Mouse (Mus musculus) MEL (cell line): ENCODE data around the gene Phf3.

Source experiments
- CTCF ChIP-seq, 3 experiments: IDR thresholded peaks in 2 of 3; conservative IDR thresholded peaks in 1 of 3; 2 replicates each; pipeline ENCODE4 v1.5.1; 2011 to 2012; ENCODE audit warnings: low read length in 3 of 3, low read depth in 2 of 3, mild to moderate bottlenecking in 2 of 3, improper control_type of control experiment in 1 of 3, inconsistent platforms in 1 of 3, mixed read lengths in 1 of 3, moderate library complexity in 1 of 3; ENCODE audit not compliant: control insufficient read depth in 1 of 3, insufficient read depth in 1 of 3, poor library complexity in 1 of 3, severe bottlenecking in 1 of 3
- E2F4 ChIP-seq: IDR thresholded peaks from 2 replicates; pipeline ENCODE4 v1.6.1; 2011; ENCODE audit warnings: low read depth, low read length, improper control_type of control experiment, borderline replicate concordance
- KAT2A ChIP-seq: conservative IDR thresholded peaks from 2 replicates; pipeline ENCODE4 v1.6.1; 2012; ENCODE audit warnings: low read depth, low read length, improper control_type of control experiment, inconsistent platforms
- MAX ChIP-seq: IDR thresholded peaks from 2 replicates; pipeline ENCODE4 v1.6.1; 2011; ENCODE audit warnings: low read length, improper control_type of control experiment
- MAZ ChIP-seq: IDR thresholded peaks from 2 replicates; pipeline ENCODE4 v1.6.1; 2012; ENCODE audit warnings: low read depth, mild to moderate bottlenecking, inconsistent platforms, low read length, improper control_type of control experiment
- MXI1 ChIP-seq: IDR thresholded peaks from 2 replicates; pipeline ENCODE4 v1.6.1; 2011; ENCODE audit warnings: mild to moderate bottlenecking, low read depth, low read length, improper control_type of control experiment
- MYC ChIP-seq: IDR thresholded peaks from 2 replicates; pipeline ENCODE4 v1.6.1; 2011; ENCODE audit warnings: low read depth, mild to moderate bottlenecking, low read length, improper control_type of control experiment, moderate library complexity
- NELFE ChIP-seq: IDR thresholded peaks from 2 replicates; pipeline ENCODE4 v1.6.1; 2011; ENCODE audit warnings: low read depth, low read length, improper control_type of control experiment
- NRF1 ChIP-seq: IDR thresholded peaks from 2 replicates; pipeline ENCODE4 v1.6.1; 2014; ENCODE audit warnings: low read depth, mild to moderate bottlenecking, inconsistent platforms, low read length, improper control_type of control experiment, moderate library complexity; ENCODE audit not compliant: poor library complexity, insufficient read depth, severe bottlenecking
- POLR2A ChIP-seq, 2 experiments: IDR thresholded peaks; 2 replicates each; pipeline ENCODE4 v1.6.1; 2011 to 2012; ENCODE audit warnings: low read length in 2 of 2, mild to moderate bottlenecking in 2 of 2, control low read depth in 1 of 2, improper control_type of control experiment in 1 of 2, low read depth in 1 of 2, moderate library complexity in 1 of 2; ENCODE audit not compliant: control insufficient read depth in 1 of 2, insufficient read depth in 1 of 2, poor library complexity in 1 of 2
- TBP ChIP-seq: IDR thresholded peaks from 2 replicates; pipeline ENCODE4 v1.8.0; 2011; ENCODE audit warnings: low read depth, low read length, improper control_type of control experiment
- ZMIZ1 ChIP-seq: IDR thresholded peaks from 2 replicates; pipeline ENCODE4 v1.6.1; 2012; ENCODE audit warnings: low read depth, mild to moderate bottlenecking, inconsistent platforms, low read length, improper control_type of control experiment, moderate library complexity

- TF ChIP-seq E2F4 = no peak
- TF ChIP-seq TBP = no peak
- no peak for TF ChIP-seq MAX
- no peak for TF ChIP-seq MAZ
- no peak for TF ChIP-seq CTCF (IDR thresholded peaks at IDR 0.05 in 2 of 3, conservative IDR thresholded peaks at IDR 0.05 in 1 of 3; ENCODE audit: control insufficient read depth in 1 of 3, insufficient read depth in 1 of 3, low read depth in 2 of 3, low read length in 3 of 3, poor library complexity in 1 of 3, severe bottlenecking in 1 of 3)
- TF ChIP-seq POLR2A (IDR thresholded peaks at IDR 0.05; ENCODE audit: control insufficient read depth in 1 of 2, insufficient read depth in 1 of 2, low read depth in 1 of 2, low read length in 2 of 2, poor library complexity in 1 of 2) = no peak
- no peak for TF ChIP-seq NRF1
- TF ChIP-seq KAT2A = no peak
- no peak for TF ChIP-seq MXI1
- no peak for TF ChIP-seq ZMIZ1
- no peak for TF ChIP-seq MYC
- TF ChIP-seq NELFE = no peak
These were observed 87.1 kb downstream of the Phf3 start for GRCm38 (mm10) chr1:30786583-30786982.
